In the genomic region with DNA sequence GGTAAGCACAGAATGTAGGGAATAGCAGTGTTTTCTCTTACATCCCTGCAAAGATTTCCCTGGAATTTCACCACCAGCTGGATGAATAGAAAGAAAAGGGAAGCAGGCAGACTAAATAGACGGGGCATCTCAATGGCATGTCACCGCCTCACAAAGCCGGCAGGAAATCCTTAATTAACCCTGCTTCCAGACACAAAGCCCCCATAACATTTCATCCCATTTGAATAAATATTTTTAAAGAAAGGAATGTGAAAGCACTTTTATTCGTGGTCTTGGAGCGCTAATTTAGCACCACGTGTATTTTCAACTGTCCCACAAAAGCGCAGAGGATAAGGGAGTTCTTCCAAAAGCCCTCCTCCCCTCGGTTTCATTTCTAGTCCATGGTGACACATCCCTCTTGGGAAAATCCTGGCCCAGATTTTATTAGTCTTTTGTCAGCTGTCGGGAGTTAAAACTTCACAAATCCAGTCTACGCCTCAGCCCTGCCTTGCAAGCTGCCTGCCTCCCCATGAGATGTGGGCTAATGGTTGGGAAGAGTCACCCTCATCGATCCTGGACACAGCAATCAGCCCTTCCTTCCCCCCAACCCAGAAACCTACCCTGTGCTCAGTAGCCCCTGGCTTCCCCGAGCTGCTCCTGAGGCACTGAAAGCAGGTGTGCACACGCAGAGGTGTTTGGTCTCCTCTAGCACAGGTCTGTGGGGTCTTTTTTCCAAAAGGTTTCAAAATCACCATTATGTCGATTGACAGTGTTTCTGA, we compare ENCODE assay signal across 10 mouse cellular contexts. TPM values are rescaled to one million over a fixed set of nuclear protein-coding genes. Genes with fewer than 3 reads are reported as not detected.
A peak's percentile ranks its signal among the peaks of the same experiment; 100 is the strongest.
DNase-seq lines count a peak whose midpoint lies in the region; ATAC-seq and TF ChIP-seq lines count a peak whose summit lies in the region.
"Had no signal": no experiment of that assay in that cellular context is flagged by ENCODE, and none has a peak within 500 bp of the region (broad histone marks: within the 10 kb centered on the region; RNA-seq: fewer than 3 reads in every experiment).

No protein-coding gene starts in this region.

- no peak overlapping the region for H3K9ac ChIP-seq in embryonic facial prominence, embryonic 12.5 days
- H3K9ac ChIP-seq in hindbrain, embryonic 11.5 days (ENCODE audit: low read depth, low read length), result no peak overlapping the region

- DNase-seq in layer of hippocampus, adult 2 months (ENCODE audit: low spot score in 2 of 2), result no peak
- no peak for DNase-seq in layer of hippocampus, postnatal 25 days (ENCODE audit: extremely low spot score in 1 of 2, low spot score in 1 of 2)
- peak; percentile 51 for DNase-seq in hindbrain, embryonic 11.5 days (ENCODE audit: low spot score)
- no peak for DNase-seq in B cell, adult 2 months
- DNase-seq in frontal cortex, postnatal 36 days (ENCODE audit: low spot score in 2 of 2), result no peak
- DNase-seq: liver had no signal

- H3K4me3 ChIP-seq in layer of hippocampus, adult 2 months, result peak overlapping the region; percentile 22; the same call in 1 of the 2 replicates
- no peak overlapping the region for H3K4me3 ChIP-seq in embryonic facial prominence, embryonic 12.5 days
- H3K4me3 ChIP-seq in hindbrain, embryonic 11.5 days (ENCODE audit: low read depth, low read length), result no peak overlapping the region
- no peak overlapping the region for H3K4me3 ChIP-seq in myocyte

- H3K27me3 ChIP-seq in embryonic facial prominence, embryonic 12.5 days, result no peaks in the 10 kb centered on the region
- peaks cover 18% of the 10 kb centered on the region for H3K27me3 ChIP-seq in hindbrain, embryonic 11.5 days (ENCODE audit: control insufficient read depth, insufficient read depth, low read length)
- H3K27me3 ChIP-seq in myocyte (ENCODE audit: control insufficient read depth, insufficient read depth, insufficient read length), result no peaks in the 10 kb centered on the region

- H3ac ChIP-seq in myocyte (ENCODE audit: control insufficient read depth, insufficient read length), result no peak overlapping the region

- no peak overlapping the region; the same call in 1 of the 2 replicates for H3K4me2 ChIP-seq in embryonic facial prominence, embryonic 12.5 days (replicated peaks)
- peak overlapping the region; percentile 3; the same call in 1 of the 2 replicates for H3K4me2 ChIP-seq in hindbrain, embryonic 11.5 days (replicated peaks; ENCODE audit: low read depth, low read length)
- H3K4me2 ChIP-seq in myocyte (ENCODE audit: low read depth), result peak overlapping the region; percentile 72

- no peaks in the 10 kb centered on the region for H3K36me3 ChIP-seq in embryonic facial prominence, embryonic 12.5 days
- no peaks in the 10 kb centered on the region for H3K36me3 ChIP-seq in hindbrain, embryonic 11.5 days (ENCODE audit: control insufficient read depth, insufficient read depth, low read length)
- H3K36me3 ChIP-seq in myocyte (ENCODE audit: control insufficient read depth, insufficient read depth), result no peaks in the 10 kb centered on the region
- H3K36me3 ChIP-seq: G1E had no signal

- H3K9me3 ChIP-seq in embryonic facial prominence, embryonic 12.5 days, result no peaks in the 10 kb centered on the region
- no peaks in the 10 kb centered on the region for H3K9me3 ChIP-seq in hindbrain, embryonic 11.5 days (ENCODE audit: control insufficient read depth, low read length)
- H3K9me3 ChIP-seq: G1E had no signal

- H3K79me2 ChIP-seq in myocyte (ENCODE audit: control insufficient read depth, insufficient read depth), result no peaks in the 10 kb centered on the region

- peaks cover 24% of the 10 kb centered on the region for H3K4me1 ChIP-seq in embryonic facial prominence, embryonic 12.5 days
- peaks cover 15% of the 10 kb centered on the region for H3K4me1 ChIP-seq in hindbrain, embryonic 11.5 days (replicated peaks; ENCODE audit: control insufficient read depth, insufficient read depth, low read length)

- no peak for TF ChIP-seq CTCF in layer of hippocampus, adult 2 months (conservative IDR thresholded peaks at IDR 0.05)

- no peak overlapping the region for H3K27ac ChIP-seq in layer of hippocampus, adult 2 months
- peak overlapping the region; percentile 70 for H3K27ac ChIP-seq in embryonic facial prominence, embryonic 12.5 days
- H3K27ac ChIP-seq in hindbrain, embryonic 11.5 days (ENCODE audit: low read depth, low read length), result peak overlapping the region; percentile 73

- TF ChIP-seq POLR2A in myocyte (IDR thresholded peaks at IDR 0.05; ENCODE audit: insufficient read length, low read depth), result no peak

- ATAC-seq in embryonic facial prominence, embryonic 12.5 days (ENCODE audit: insufficient number of reproducible peaks, insufficient read depth, low FRiP score, low TSS enrichment), result no peak
- ATAC-seq in hindbrain, embryonic 11.5 days (ENCODE audit: low FRiP score), result peak; percentile 66
- no peak for ATAC-seq in erythroblast, adult 5-6 weeks (replicated peaks; ENCODE audit: low FRiP score, poor library complexity, severe bottlenecking)

- WGBS in embryonic facial prominence, embryonic 12.5 days, result 18% methylated on average over 14 of the region's 14 CpGs
- 18% methylated on average over 14 of the region's 14 CpGs for WGBS in hindbrain, embryonic 11.5 days

TF ChIP-seq in myocyte, 11 proteins besides CTCF, POLR2A, EP300 and RAD21:
- TF ChIP-seq TCF3 (IDR thresholded peaks at IDR 0.05; ENCODE audit: insufficient read length, low read depth) (no peak), SRF (IDR thresholded peaks at IDR 0.05; ENCODE audit: control insufficient read depth, insufficient read length, low read depth) (no peak), POLR2AphosphoS2 (IDR thresholded peaks at IDR 0.05; ENCODE audit: insufficient read length, low read depth) (no peak), CEBPB (IDR thresholded peaks at IDR 0.05; ENCODE audit: insufficient read depth, poor library complexity, severe bottlenecking) (no peak), TCF12 (IDR thresholded peaks at IDR 0.05; ENCODE audit: insufficient read depth, poor library complexity, severe bottlenecking) (no peak), MYOD1 (IDR thresholded peaks at IDR 0.05; ENCODE audit: control insufficient read depth in 1 of 3, insufficient read length in 2 of 3, low read depth in 2 of 3) (no peak), MAX (IDR thresholded peaks at IDR 0.05; ENCODE audit: low read depth) (no peak), MYOG (IDR thresholded peaks at IDR 0.05; ENCODE audit: control insufficient read depth in 1 of 3, insufficient read depth in 1 of 3, insufficient read length in 2 of 3, low read depth in 2 of 3) (no peak), USF1 (IDR thresholded peaks at IDR 0.05; ENCODE audit: low read depth) (no peak), REST (IDR thresholded peaks at IDR 0.05; ENCODE audit: insufficient read depth, insufficient read length) (no peak), E2F4 (IDR thresholded peaks at IDR 0.05; ENCODE audit: insufficient read depth) (no peak)

RNA-seq across cellular contexts. Expression of a gene that starts 26.2 kb away (rescaled TPM):
- total RNA-seq in layer of hippocampus, adult 2 months (2021), result not detected
- total RNA-seq in layer of hippocampus, postnatal 25 days (2021), result not detected
- 0.60 and 1.0 TPM in 2 replicates for polyA plus RNA-seq in embryonic facial prominence, embryonic 12.5 days (2016; fragmentation: Nextera tagmentation; extraction: Ambion mirVana)
- polyA plus RNA-seq in hindbrain, embryonic 11.5 days (2014; fragmentation: Nextera tagmentation; extraction: Ambion mirVana), result 0.88 and 1.3 TPM in 2 replicates
- not detected for polyA plus RNA-seq in myocyte (2012; fragmentation: generic; extraction: Trizol)
- total RNA-seq in erythroblast, adult 5-6 weeks (2015; ENCODE audit: low replicate concordance), result 1.0 TPM in 1 of 2 replicates, not detected in the other
- total RNA-seq in erythroblast, adult 5-6 weeks (2017; ENCODE audit: low replicate concordance), result 0.68 and 4.2 TPM in 2 replicates

RNA-seq across cellular contexts. Expression of a gene that starts 51.2 kb away (rescaled TPM):
- 10 to 100 TPM; 23.8 to 26.4 TPM for total RNA-seq in layer of hippocampus, adult 2 months (2021)
- total RNA-seq in layer of hippocampus, postnatal 25 days (2021), result 10 to 100 TPM; 26.1 to 28.7 TPM
- 41.5 and 46.2 TPM in 2 replicates for polyA plus RNA-seq in embryonic facial prominence, embryonic 12.5 days (2016; fragmentation: Nextera tagmentation; extraction: Ambion mirVana)
- polyA plus RNA-seq in hindbrain, embryonic 11.5 days (2014; fragmentation: Nextera tagmentation; extraction: Ambion mirVana), result 38.1 and 38.2 TPM in 2 replicates
- 18.7 TPM for polyA plus RNA-seq in myocyte (2012; fragmentation: generic; extraction: Trizol)
- total RNA-seq in erythroblast, adult 5-6 weeks (2015; ENCODE audit: low replicate concordance), result 921 and 924 TPM in 2 replicates
- total RNA-seq in erythroblast, adult 5-6 weeks (2017; ENCODE audit: low replicate concordance), result 849 and 890 TPM in 2 replicates

Comparison
In these comparisons a context has a peak if more than half of its experiments do, and no peak if none do; other contexts are left out.
1. RNA of a gene that starts 51.2 kb away (total RNA-seq): 849 to 924 TPM in erythroblast, adult 5-6 weeks; 26.1 to 28.7 TPM in layer of hippocampus, postnatal 25 days and 23.8 to 26.4 TPM in layer of hippocampus, adult 2 months; every median in the first group is over 10 times any median in the second.